Mouse (Mus musculus): ENCODE data around the gene Rbp4. TPM values are rescaled to one million over a fixed set of nuclear protein-coding genes. Genes with fewer than 3 reads are reported as not detected.

The Rbp4 gene
- not detected in 2 replicates for polyA plus RNA-seq (2012; ENCODE audit: low replicate concordance)

GRCm38 (mm10) chr19:38125219-38125610, at the start of gene Rbp4:
Rbp4 (minus strand) TSS chr19:38125281.

DNA sequence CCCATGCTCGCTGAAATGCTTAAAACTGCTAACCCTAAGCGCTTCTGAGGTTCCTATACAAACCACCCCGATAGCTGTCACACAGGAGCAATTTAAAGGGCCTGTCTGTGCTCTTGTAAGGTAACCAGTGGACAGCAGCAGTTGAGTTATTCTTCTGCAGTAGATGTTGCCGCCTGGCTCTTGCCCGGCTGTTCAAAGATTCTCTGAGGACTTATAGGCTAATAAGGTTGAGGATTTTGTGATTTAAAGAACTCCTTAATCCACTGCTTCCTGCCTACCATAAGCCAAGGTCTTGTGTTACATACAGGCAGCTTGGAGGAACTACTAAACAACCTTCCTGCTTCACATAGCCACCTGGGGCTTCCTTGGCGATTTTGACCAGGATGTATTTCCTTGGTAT, 7.4 kb upstream of the Rbp4 start, which contains the start of gene Pde6c:
Gene Pde6c (plus strand): TSS at position 301 of the 400 bp plus-strand sequence.

GRCm38 (mm10) chr19:38096858-38097758, 28.0 kb downstream of the Rbp4 start, which contains the start of gene Ffar4:
Ffar4 (plus strand) TSS chr19:38097071.

Other genes with a start within 250 kb of the Rbp4 start
- gene Myof, start 81.7 kb downstream of the Rbp4 start, polyA plus RNA-seq (2012; ENCODE audit: low replicate concordance): 1.4 and 3.9 TPM in 2 replicates
- gene Cep55, start 70.3 kb downstream of the Rbp4 start, polyA plus RNA-seq (2012; ENCODE audit: low replicate concordance): 0.28 and 0.70 TPM in 2 replicates
- not detected in 2 replicates for gene Ffar4, start 28.2 kb downstream of the Rbp4 start, polyA plus RNA-seq (2012; ENCODE audit: low replicate concordance)
- gene Pde6c, start 7.5 kb upstream of the Rbp4 start, polyA plus RNA-seq (2012; ENCODE audit: low replicate concordance): not detected in 2 replicates
- 3.9 and 10.4 TPM in 2 replicates for gene Fra10ac1, start 98.9 kb upstream of the Rbp4 start, polyA plus RNA-seq (2012; ENCODE audit: low replicate concordance)
- gene Lgi1, start 139.3 kb upstream of the Rbp4 start, polyA plus RNA-seq (2012; ENCODE audit: low replicate concordance): not detected in 2 replicates